Mouse (Mus musculus): Measurements from ENCODE around the gene Dpp6. TPM values are rescaled to one million over a fixed set of nuclear protein-coding genes. Genes with fewer than 3 reads are reported as not detected.
A peak's percentile ranks its signal among the peaks of the same experiment; 100 is the strongest.

Dpp6 gene
- polyA plus RNA-seq, 1 experiment from 2014 or later = 1.0 TPM

GRCm38 (mm10) chr5:27399111-27399510 lies 582.1 kb downstream of the Dpp6 start:
- no peak for DNase-seq (ENCODE audit: low spot score)
- Histone ChIP-seq H3K36me3 (ENCODE audit: control insufficient read depth, insufficient read depth, low read length) (no peaks in the 10 kb centered on the region), H3K4me3 (ENCODE audit: low read depth, low read length) (no peak overlapping the region), H3K4me2 (replicated peaks; ENCODE audit: low read depth) (no peak overlapping the region), H3K27me3 (ENCODE audit: control insufficient read depth, insufficient read depth, low read length) (no peaks in the 10 kb centered on the region), H3K9ac (ENCODE audit: low read length) (no peak overlapping the region), H3K27ac (replicated peaks) (no peak overlapping the region), H3K4me1 (replicated peaks; ENCODE audit: control insufficient read depth, insufficient read depth) (no peaks in the 10 kb centered on the region), H3K9me3 (ENCODE audit: control insufficient read depth, low read length) (no peaks in the 10 kb centered on the region)
- no peak for ATAC-seq (ENCODE audit: low FRiP score, low TSS enrichment)
- TF ChIP-seq EP300 (optimal IDR thresholded peaks at IDR 0.05) (no peak), CTCF (IDR thresholded peaks at IDR 0.05; ENCODE audit: low read depth) (no peak)

GRCm38 (mm10) chr5:27402616-27403015 lies 585.6 kb downstream of the Dpp6 start:
- no peak for DNase-seq (ENCODE audit: low spot score)
- Histone ChIP-seq H3K4me3 (ENCODE audit: low read depth, low read length) (no peak overlapping the region), H3K27me3 (ENCODE audit: control insufficient read depth, insufficient read depth, low read length) (no peaks in the 10 kb centered on the region), H3K9ac (ENCODE audit: low read length) (no peak overlapping the region), H3K9me3 (ENCODE audit: control insufficient read depth, low read length) (no peaks in the 10 kb centered on the region), H3K4me1 (replicated peaks; ENCODE audit: control insufficient read depth, insufficient read depth) (no peaks in the 10 kb centered on the region), H3K4me2 (replicated peaks; ENCODE audit: low read depth) (no peak overlapping the region), H3K27ac (replicated peaks) (no peak overlapping the region), H3K36me3 (ENCODE audit: control insufficient read depth, insufficient read depth, low read length) (no peaks in the 10 kb centered on the region)
- WGBS = 84% methylated on average over 1 of the region's 1 CpGs
- no peak for ATAC-seq (ENCODE audit: low FRiP score, low TSS enrichment)
- no peak for TF ChIP-seq CTCF (IDR thresholded peaks at IDR 0.05; ENCODE audit: low read depth)
- TF ChIP-seq EP300 (optimal IDR thresholded peaks at IDR 0.05) = no peak

- 64% methylated on average over 7 of the region's 7 CpGs for WGBS
- TF ChIP-seq CTCF (IDR thresholded peaks at IDR 0.05; ENCODE audit: low read depth) (no peak), EP300 (optimal IDR thresholded peaks at IDR 0.05) (no peak)
- no peak for ATAC-seq (ENCODE audit: low FRiP score, low TSS enrichment)
Observed at GRCm38 (mm10) chr5:27408854-27409253, 591.9 kb downstream of the Dpp6 start.

GRCm38 (mm10) chr5:27413023-27413422 lies 596.0 kb downstream of the Dpp6 start:
- no peaks in the 10 kb centered on the region for H3K27me3 ChIP-seq (ENCODE audit: control insufficient read depth, insufficient read depth, low read length)
- H3K4me2 ChIP-seq (replicated peaks; ENCODE audit: low read depth) = no peak overlapping the region
- no peak overlapping the region for H3K4me3 ChIP-seq (ENCODE audit: low read depth, low read length)
- TF ChIP-seq CTCF (IDR thresholded peaks at IDR 0.05; ENCODE audit: low read depth) (no peak), EP300 (optimal IDR thresholded peaks at IDR 0.05) (no peak)
- 38% methylated on average over 3 of the region's 3 CpGs for WGBS
- no peaks in the 10 kb centered on the region for H3K36me3 ChIP-seq (ENCODE audit: control insufficient read depth, insufficient read depth, low read length)
- no peak overlapping the region for H3K9ac ChIP-seq (ENCODE audit: low read length)
- no peaks in the 10 kb centered on the region for H3K9me3 ChIP-seq (ENCODE audit: control insufficient read depth, low read length)
- ATAC-seq (ENCODE audit: low FRiP score, low TSS enrichment) (no peak), DNase-seq (ENCODE audit: low spot score) (peak; percentile 14)
- no peak overlapping the region for H3K27ac ChIP-seq (replicated peaks)
- no peaks in the 10 kb centered on the region for H3K4me1 ChIP-seq (replicated peaks; ENCODE audit: control insufficient read depth, insufficient read depth)

More at GRCm38 (mm10) chr5:27408854-27409253, 591.9 kb downstream of the Dpp6 start:
- no peak overlapping the region for H3K4me2 ChIP-seq (replicated peaks; ENCODE audit: low read depth)
- H3K4me1 ChIP-seq (replicated peaks; ENCODE audit: control insufficient read depth, insufficient read depth) = no peaks in the 10 kb centered on the region
- no peaks in the 10 kb centered on the region for H3K36me3 ChIP-seq (ENCODE audit: control insufficient read depth, insufficient read depth, low read length)
- no peak overlapping the region for H3K4me3 ChIP-seq (ENCODE audit: low read depth, low read length)
- no peak for DNase-seq (ENCODE audit: low spot score)
- no peaks in the 10 kb centered on the region for H3K27me3 ChIP-seq (ENCODE audit: control insufficient read depth, insufficient read depth, low read length)
- H3K9me3 ChIP-seq (ENCODE audit: control insufficient read depth, low read length) = no peaks in the 10 kb centered on the region
- no peak overlapping the region for H3K9ac ChIP-seq (ENCODE audit: low read length)
- H3K27ac ChIP-seq (replicated peaks) = no peak overlapping the region

DNA sequence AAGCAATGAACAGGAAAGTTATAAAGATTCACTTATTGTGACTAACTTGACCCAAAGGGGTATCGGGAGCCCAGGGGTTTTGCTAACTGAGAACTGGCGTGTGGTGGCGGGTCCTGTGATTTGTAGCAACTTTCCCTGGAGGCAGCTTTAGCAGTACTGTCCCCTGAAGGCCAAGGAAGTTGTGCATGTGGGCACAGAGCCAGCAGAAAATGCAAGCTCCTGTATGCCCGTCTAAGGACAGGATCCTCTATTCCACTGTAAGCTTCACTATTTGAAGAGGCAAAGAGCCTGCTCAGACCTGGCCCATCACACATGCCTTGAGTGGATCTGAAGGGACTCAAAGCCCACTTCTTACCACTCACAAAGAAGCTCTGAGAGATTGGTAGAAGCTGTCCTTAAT lies 598.5 kb downstream of the Dpp6 start:
- H3K27ac ChIP-seq (replicated peaks) = no peak overlapping the region
- 67% methylated on average over 4 of the region's 4 CpGs for WGBS
- DNase-seq (ENCODE audit: low spot score) (no peak), ATAC-seq (ENCODE audit: low FRiP score, low TSS enrichment) (no peak)
- no peaks in the 10 kb centered on the region for H3K36me3 ChIP-seq (ENCODE audit: control insufficient read depth, insufficient read depth, low read length)
- no peak overlapping the region for H3K9ac ChIP-seq (ENCODE audit: low read length)
- H3K4me2 ChIP-seq (replicated peaks; ENCODE audit: low read depth) = no peak overlapping the region
- H3K4me1 ChIP-seq (replicated peaks; ENCODE audit: control insufficient read depth, insufficient read depth) = no peaks in the 10 kb centered on the region
- H3K4me3 ChIP-seq (ENCODE audit: low read depth, low read length) = no peak overlapping the region
- no peaks in the 10 kb centered on the region for H3K27me3 ChIP-seq (ENCODE audit: control insufficient read depth, insufficient read depth, low read length)
- no peaks in the 10 kb centered on the region for H3K9me3 ChIP-seq (ENCODE audit: control insufficient read depth, low read length)
- TF ChIP-seq CTCF (IDR thresholded peaks at IDR 0.05; ENCODE audit: low read depth) (no peak), EP300 (optimal IDR thresholded peaks at IDR 0.05) (no peak)

DNA sequence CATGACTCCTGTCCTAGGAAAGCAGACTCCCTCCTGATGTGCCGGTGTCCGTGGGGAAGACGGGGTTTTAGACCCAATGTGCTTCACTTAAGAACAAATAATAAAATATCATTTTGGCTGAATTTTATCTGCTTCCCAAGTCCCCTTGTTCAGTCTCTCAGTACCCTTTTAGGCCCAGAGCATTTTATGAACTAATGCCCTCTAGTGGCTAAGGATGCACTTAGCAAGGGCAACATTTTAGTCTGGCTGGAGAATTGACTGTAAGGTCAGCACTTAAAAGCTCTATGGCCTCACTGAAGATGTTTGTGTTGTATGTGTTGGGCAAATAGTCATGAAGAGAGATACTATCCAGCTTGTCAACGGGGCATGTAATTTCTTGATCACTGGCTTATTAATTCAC lies 599.6 kb downstream of the Dpp6 start:
- no peak for DNase-seq (ENCODE audit: low spot score)
- H3K4me2 ChIP-seq (replicated peaks; ENCODE audit: low read depth) = no peak overlapping the region
- H3K36me3 ChIP-seq (ENCODE audit: control insufficient read depth, insufficient read depth, low read length) = no peaks in the 10 kb centered on the region
- no peaks in the 10 kb centered on the region for H3K4me1 ChIP-seq (replicated peaks; ENCODE audit: control insufficient read depth, insufficient read depth)
- TF ChIP-seq CTCF (IDR thresholded peaks at IDR 0.05; ENCODE audit: low read depth) (peak; percentile 75), EP300 (optimal IDR thresholded peaks at IDR 0.05) (no peak)
- 63% methylated on average over 4 of the region's 4 CpGs for WGBS
- no peak for ATAC-seq (ENCODE audit: low FRiP score, low TSS enrichment)
- H3K9ac ChIP-seq (ENCODE audit: low read length) = no peak overlapping the region
- H3K4me3 ChIP-seq (ENCODE audit: low read depth, low read length) = no peak overlapping the region
- H3K27me3 ChIP-seq (ENCODE audit: control insufficient read depth, insufficient read depth, low read length) = no peaks in the 10 kb centered on the region
- no peaks in the 10 kb centered on the region for H3K9me3 ChIP-seq (ENCODE audit: control insufficient read depth, low read length)
- no peak overlapping the region for H3K27ac ChIP-seq (replicated peaks)
